Mouse (Mus musculus): Measurements from ENCODE around the gene Smim24. TPM values are rescaled to one million over a fixed set of nuclear protein-coding genes. Genes with fewer than 3 reads are reported as not detected.
A peak's percentile ranks its signal among the peaks of the same experiment; 100 is the strongest.

Smim24 gene
- total RNA-seq, 2 experiments from 2014 or later: 0.91 to 0.98 TPM

- peak in 1 of 2 experiments; percentile 70 for DNase-seq (ENCODE audit: low spot score in 2 of 2)
Observed at GRCm38 (mm10) chr10:81407539-81408423, 14.9 kb downstream of the Smim24 start.

- DNase-seq (ENCODE audit: low spot score in 2 of 2): no peak
Observed at GRCm38 (mm10) chr10:81408424-81408729, 15.5 kb downstream of the Smim24 start.

GRCm38 (mm10) chr10:81408871-81409291, 16.0 kb downstream of the Smim24 start:
- peak in 1 of 2 experiments; percentile 84 for DNase-seq (ENCODE audit: low spot score in 2 of 2)

- DNase-seq (ENCODE audit: low spot score in 2 of 2): no peak
Observed at GRCm38 (mm10) chr10:81409330-81409729, 16.5 kb downstream of the Smim24 start.

GRCm38 (mm10) chr10:81410350-81410749, 17.5 kb downstream of the Smim24 start:
- DNase-seq (ENCODE audit: low spot score in 2 of 2): no peak

- no peak for DNase-seq (ENCODE audit: low spot score in 2 of 2)
Observed at GRCm38 (mm10) chr10:81410981-81411380, 18.1 kb downstream of the Smim24 start.

- peak; percentile 87 to 93 for DNase-seq (ENCODE audit: low spot score in 2 of 2)
Observed at GRCm38 (mm10) chr10:81411471-81412400, 18.9 kb downstream of the Smim24 start.

GRCm38 (mm10) chr10:81412586-81413309, 19.9 kb downstream of the Smim24 start:
- no peak for DNase-seq (ENCODE audit: low spot score in 2 of 2)

- DNase-seq (ENCODE audit: low spot score in 2 of 2): peak; percentile 80 to 89
Observed at GRCm38 (mm10) chr10:81413310-81414261, 20.7 kb downstream of the Smim24 start.

GRCm38 (mm10) chr10:81414682-81415081, 21.8 kb downstream of the Smim24 start:
- DNase-seq (ENCODE audit: low spot score in 2 of 2): no peak

GRCm38 (mm10) chr10:81415146-81415545, 22.3 kb downstream of the Smim24 start:
- no peak for DNase-seq (ENCODE audit: low spot score in 2 of 2)

GRCm38 (mm10) chr10:81415549-81416310, 22.9 kb downstream of the Smim24 start:
- no peak for DNase-seq (ENCODE audit: low spot score in 2 of 2)

- peak; percentile 86 to 90 for DNase-seq (ENCODE audit: low spot score in 2 of 2)
Observed at GRCm38 (mm10) chr10:81416581-81417226, 23.9 kb downstream of the Smim24 start.

- no peak for DNase-seq (ENCODE audit: low spot score in 2 of 2)
Observed at GRCm38 (mm10) chr10:81417227-81418215, 24.7 kb downstream of the Smim24 start.

- no peak for DNase-seq (ENCODE audit: low spot score in 2 of 2)
Observed at GRCm38 (mm10) chr10:81418216-81419070, 25.6 kb downstream of the Smim24 start.

GRCm38 (mm10) chr10:81419111-81419928, 26.5 kb downstream of the Smim24 start:
- DNase-seq (ENCODE audit: low spot score in 2 of 2): peak; percentile 10 to 15
